Mouse (Mus musculus) thymus, postnatal 4 days (tissue): Measurements from ENCODE around the gene Ube4b.

Source experiments
- DNase-seq: peaks from one replicate; pipeline ENCODE4 v3.0.0; 2021

Gene Ube4b

GRCm38 (mm10) chr4:149393311-149393995 is 33.1 kb downstream of the Ube4b start:
- DNase-seq, result no peak

GRCm38 (mm10) chr4:149392359-149392758 is 34.2 kb downstream of the Ube4b start:
- no peak for DNase-seq

GRCm38 (mm10) chr4:149381001-149381400 is 45.5 kb downstream of the Ube4b start:
- no peak for DNase-seq

- DNase-seq, result no peak
Measured at GRCm38 (mm10) chr4:149379881-149380280, 46.7 kb downstream of the Ube4b start.

GRCm38 (mm10) chr4:149378819-149379218 is 47.7 kb downstream of the Ube4b start:
- DNase-seq, result no peak

GRCm38 (mm10) chr4:149376034-149376433 is 50.5 kb downstream of the Ube4b start:
- DNase-seq, result no peak

- DNase-seq, result peak; percentile 49
Measured at GRCm38 (mm10) chr4:149374662-149375061, 51.9 kb downstream of the Ube4b start.

- DNase-seq, result no peak
Measured at GRCm38 (mm10) chr4:149373927-149374326, 52.6 kb downstream of the Ube4b start.

GRCm38 (mm10) chr4:149373431-149373830 is 53.1 kb downstream of the Ube4b start:
- DNase-seq, result peak; percentile 80

GRCm38 (mm10) chr4:149365702-149366370 is 60.7 kb downstream of the Ube4b start:
- DNase-seq, result no peak

GRCm38 (mm10) chr4:149364896-149365295 is 61.7 kb downstream of the Ube4b start:
- no peak for DNase-seq

- no peak for DNase-seq
Measured at GRCm38 (mm10) chr4:149361051-149361450, 65.5 kb downstream of the Ube4b start.

- DNase-seq, result no peak
Measured at GRCm38 (mm10) chr4:149360647-149361046, 65.9 kb downstream of the Ube4b start.

- DNase-seq, result no peak
Measured at GRCm38 (mm10) chr4:149357982-149358381, 68.6 kb downstream of the Ube4b start.

- no peak for DNase-seq
Measured at GRCm38 (mm10) chr4:149354671-149355070, 71.9 kb downstream of the Ube4b start.

GRCm38 (mm10) chr4:149351596-149352150 is 74.9 kb downstream of the Ube4b start:
- DNase-seq, result no peak

GRCm38 (mm10) chr4:149348963-149349362 is 77.6 kb downstream of the Ube4b start:
- DNase-seq, result no peak

- DNase-seq, result no peak
Measured at GRCm38 (mm10) chr4:149345873-149346272, 80.7 kb downstream of the Ube4b start.

- no peak for DNase-seq
Measured at GRCm38 (mm10) chr4:149344311-149344710, 82.2 kb downstream of the Ube4b start.

GRCm38 (mm10) chr4:149340680-149341079 is 85.9 kb downstream of the Ube4b start:
- DNase-seq, result no peak

GRCm38 (mm10) chr4:149339426-149340214 is 86.9 kb downstream of the Ube4b start:
- no peak for DNase-seq

GRCm38 (mm10) chr4:149338137-149338536 is 88.4 kb downstream of the Ube4b start:
- no peak for DNase-seq

- DNase-seq, result no peak
Measured at GRCm38 (mm10) chr4:149337353-149337752, 89.2 kb downstream of the Ube4b start.
